Mouse (Mus musculus): ENCODE data around the gene Mospd2. TPM values are rescaled to one million over a fixed set of nuclear protein-coding genes. Genes with fewer than 3 reads are reported as not detected.

Mospd2 gene
- 17.2 and 17.4 TPM in 2 replicates for polyA plus RNA-seq (2014; fragmentation: Nextera tagmentation; extraction: Ambion mirVana)

- H3K4me2 ChIP-seq (ENCODE audit: low read depth): peak within 1 kb of the TSS; percentile 42
- DNase-seq (ENCODE audit: low spot score) (peak; percentile 83), ATAC-seq (ENCODE audit: insufficient read depth, low FRiP score, low TSS enrichment) (peak; percentile 99)
- H3K9me3 ChIP-seq (ENCODE audit: control insufficient read depth, low read length): no peaks in the 10 kb centered on the region
- no peaks in the 10 kb centered on the region; the same call in 1 of the 2 replicates for H3K4me1 ChIP-seq (ENCODE audit: control insufficient read depth, insufficient read depth, low read length)
- peak within 1 kb of the TSS; percentile 55 for H3K9ac ChIP-seq (ENCODE audit: low read length)
- H3K4me3 ChIP-seq (ENCODE audit: low read depth, low read length): peak within 1 kb of the TSS; percentile 52
- no peak within 1 kb of the TSS for H3K27ac ChIP-seq (ENCODE audit: low read depth, low read length)
- H3K36me3 ChIP-seq (ENCODE audit: control insufficient read depth, insufficient read depth, low read length): no peaks in the 10 kb centered on the region
- no peaks in the 10 kb centered on the region for H3K27me3 ChIP-seq (ENCODE audit: control insufficient read depth, insufficient read depth, low read length)
- WGBS: 17% methylated on average over 22 of the region's 26 CpGs
These were observed at the start of gene Mospd2, which contains the start of gene Fancb for GRCm38 (mm10) chrX:164980193-164980775. Gene Mospd2, minus strand, starts transcription at chrX:164980375. Gene Fancb, plus strand, starts transcription at chrX:164980592.

GRCm38 (mm10) chrX:165004779-165005324, 24.7 kb upstream of the Mospd2 start, which contains the start of gene Gm17604:
Gene Gm17604, minus strand, starts transcription at chrX:165004829.
- H3K4me3 ChIP-seq (ENCODE audit: low read depth, low read length): no peak within 1 kb of the TSS
- H3K27me3 ChIP-seq (ENCODE audit: control insufficient read depth, insufficient read depth, low read length): no peaks in the 10 kb centered on the region
- DNase-seq (ENCODE audit: low spot score): no peak
- no peak within 1 kb of the TSS for H3K4me2 ChIP-seq (ENCODE audit: low read depth)
- no peaks in the 10 kb centered on the region for H3K9me3 ChIP-seq (ENCODE audit: control insufficient read depth, low read length)
- no peaks in the 10 kb centered on the region for H3K36me3 ChIP-seq (ENCODE audit: control insufficient read depth, insufficient read depth, low read length)
- no peaks in the 10 kb centered on the region for H3K4me1 ChIP-seq (ENCODE audit: control insufficient read depth, insufficient read depth, low read length)
- H3K27ac ChIP-seq (ENCODE audit: low read depth, low read length): no peak within 1 kb of the TSS
- no peak for ATAC-seq (ENCODE audit: insufficient read depth, low FRiP score, low TSS enrichment)
- H3K9ac ChIP-seq (ENCODE audit: low read length): no peak within 1 kb of the TSS

- Histone ChIP-seq H3K9ac (ENCODE audit: low read length) (no peak overlapping the region), H3K4me1 (ENCODE audit: control insufficient read depth, insufficient read depth, low read length) (no peaks in the 10 kb centered on the region), H3K36me3 (ENCODE audit: control insufficient read depth, insufficient read depth, low read length) (no peaks in the 10 kb centered on the region), H3K27ac (ENCODE audit: low read depth, low read length) (no peak overlapping the region), H3K9me3 (ENCODE audit: control insufficient read depth, low read length) (no peaks in the 10 kb centered on the region), H3K27me3 (ENCODE audit: control insufficient read depth, insufficient read depth, low read length) (no peaks in the 10 kb centered on the region), H3K4me3 (ENCODE audit: low read depth, low read length) (no peak overlapping the region), H3K4me2 (ENCODE audit: low read depth) (no peak overlapping the region)
- 37% methylated on average over 4 of the region's 4 CpGs for WGBS
- DNase-seq (ENCODE audit: low spot score) (no peak), ATAC-seq (ENCODE audit: insufficient read depth, low FRiP score, low TSS enrichment) (no peak)
These were observed 23.0 kb upstream of the Mospd2 start for GRCm38 (mm10) chrX:165003141-165003540.

DNA sequence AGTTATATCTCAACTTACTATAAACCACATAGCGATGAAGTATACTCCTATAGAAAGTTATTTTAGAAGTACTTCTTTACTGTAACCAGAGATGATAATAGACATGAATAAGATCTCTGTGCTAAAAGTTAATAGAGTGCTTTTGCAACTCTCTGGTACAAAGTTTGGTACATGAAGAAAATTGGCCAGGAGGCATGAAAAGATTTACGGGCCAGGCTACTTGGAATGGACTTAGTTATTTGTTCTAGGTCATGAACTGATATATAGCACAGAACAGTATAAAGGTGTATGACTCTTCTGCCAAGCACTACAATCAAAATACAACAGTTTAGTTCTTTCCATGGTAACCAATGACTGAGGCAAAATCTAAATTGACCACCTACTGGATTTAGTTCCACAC, 1.3 kb downstream of the Mospd2 start:
- 95% methylated on average over 2 of the region's 2 CpGs for WGBS

GRCm38 (mm10) chrX:164971206-164971605, 9.0 kb downstream of the Mospd2 start:
- WGBS: 93% methylated on average over 3 of the region's 3 CpGs
- no peak overlapping the region for H3K4me2 ChIP-seq (ENCODE audit: low read depth)
- no peak overlapping the region for H3K27ac ChIP-seq (ENCODE audit: low read depth, low read length)
- ATAC-seq (ENCODE audit: insufficient read depth, low FRiP score, low TSS enrichment) (no peak), DNase-seq (ENCODE audit: low spot score) (no peak)
- no peaks in the 10 kb centered on the region for H3K4me1 ChIP-seq (ENCODE audit: control insufficient read depth, insufficient read depth, low read length)
- H3K9ac ChIP-seq (ENCODE audit: low read length): no peak overlapping the region
- no peaks in the 10 kb centered on the region for H3K36me3 ChIP-seq (ENCODE audit: control insufficient read depth, insufficient read depth, low read length)
- no peaks in the 10 kb centered on the region for H3K27me3 ChIP-seq (ENCODE audit: control insufficient read depth, insufficient read depth, low read length)
- H3K4me3 ChIP-seq (ENCODE audit: low read depth, low read length): no peak overlapping the region
- H3K9me3 ChIP-seq (ENCODE audit: control insufficient read depth, low read length): no peaks in the 10 kb centered on the region

More for the DNA sequence above, 1.3 kb downstream of the Mospd2 start:
- ATAC-seq (ENCODE audit: insufficient read depth, low FRiP score, low TSS enrichment) (no peak), DNase-seq (ENCODE audit: low spot score) (no peak)
- Histone ChIP-seq H3K9me3 (ENCODE audit: control insufficient read depth, low read length) (no peaks in the 10 kb centered on the region), H3K4me2 (ENCODE audit: low read depth) (peak overlapping the region; percentile 38; the same call in 1 of the 2 replicates), H3K36me3 (ENCODE audit: control insufficient read depth, insufficient read depth, low read length) (no peaks in the 10 kb centered on the region), H3K4me1 (ENCODE audit: control insufficient read depth, insufficient read depth, low read length) (no peaks in the 10 kb centered on the region; the same call in 1 of the 2 replicates), H3K27me3 (ENCODE audit: control insufficient read depth, insufficient read depth, low read length) (no peaks in the 10 kb centered on the region), H3K9ac (ENCODE audit: low read length) (no peak overlapping the region), H3K4me3 (ENCODE audit: low read depth, low read length) (no peak overlapping the region), H3K27ac (ENCODE audit: low read depth, low read length) (no peak overlapping the region)

DNA sequence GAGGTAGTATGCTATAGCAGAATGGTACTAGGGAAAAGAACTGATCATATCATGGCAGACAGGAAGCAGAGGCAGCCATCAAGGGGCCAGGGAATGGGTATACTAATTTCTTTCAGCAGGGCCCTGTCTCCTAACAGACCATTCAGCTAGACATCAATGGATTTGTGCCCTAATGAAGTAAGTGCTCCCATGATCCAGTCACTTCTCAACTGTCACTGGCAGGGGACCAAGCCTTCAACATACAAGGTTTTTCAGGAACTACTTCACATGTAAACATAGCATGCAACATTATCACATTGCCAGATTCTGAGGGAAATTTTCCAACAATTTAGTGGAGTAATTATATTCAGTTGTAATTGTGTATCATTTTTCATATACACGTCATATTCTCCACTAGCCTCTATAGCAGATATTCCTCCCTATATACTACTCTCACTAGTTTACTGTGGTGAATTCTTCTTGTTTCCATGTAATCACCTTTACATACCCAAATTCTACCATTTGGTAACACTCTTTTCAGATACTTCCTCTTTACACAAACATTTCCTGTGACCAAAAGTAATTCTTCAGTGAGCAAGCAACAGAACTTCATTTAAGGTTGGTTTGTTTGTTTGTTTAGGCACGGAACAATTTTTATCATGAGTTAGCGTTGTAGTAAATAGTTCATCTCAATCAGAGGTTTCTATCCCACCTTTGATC, 14.3 kb downstream of the Mospd2 start:
- no peak for DNase-seq (ENCODE audit: low spot score)
- ATAC-seq (ENCODE audit: insufficient read depth, low FRiP score, low TSS enrichment): no peak
- WGBS: 92% methylated on average over 3 of the region's 3 CpGs
- no peaks in the 10 kb centered on the region for H3K4me1 ChIP-seq (ENCODE audit: control insufficient read depth, insufficient read depth, low read length)
- H3K27me3 ChIP-seq (ENCODE audit: control insufficient read depth, insufficient read depth, low read length): no peaks in the 10 kb centered on the region
- no peak overlapping the region for H3K27ac ChIP-seq (ENCODE audit: low read depth, low read length)
- H3K4me3 ChIP-seq (ENCODE audit: low read depth, low read length): no peak overlapping the region
- no peak overlapping the region for H3K4me2 ChIP-seq (ENCODE audit: low read depth)
- no peak overlapping the region for H3K9ac ChIP-seq (ENCODE audit: low read length)
- no peaks in the 10 kb centered on the region for H3K36me3 ChIP-seq (ENCODE audit: control insufficient read depth, insufficient read depth, low read length)
- no peaks in the 10 kb centered on the region for H3K9me3 ChIP-seq (ENCODE audit: control insufficient read depth, low read length)

DNA sequence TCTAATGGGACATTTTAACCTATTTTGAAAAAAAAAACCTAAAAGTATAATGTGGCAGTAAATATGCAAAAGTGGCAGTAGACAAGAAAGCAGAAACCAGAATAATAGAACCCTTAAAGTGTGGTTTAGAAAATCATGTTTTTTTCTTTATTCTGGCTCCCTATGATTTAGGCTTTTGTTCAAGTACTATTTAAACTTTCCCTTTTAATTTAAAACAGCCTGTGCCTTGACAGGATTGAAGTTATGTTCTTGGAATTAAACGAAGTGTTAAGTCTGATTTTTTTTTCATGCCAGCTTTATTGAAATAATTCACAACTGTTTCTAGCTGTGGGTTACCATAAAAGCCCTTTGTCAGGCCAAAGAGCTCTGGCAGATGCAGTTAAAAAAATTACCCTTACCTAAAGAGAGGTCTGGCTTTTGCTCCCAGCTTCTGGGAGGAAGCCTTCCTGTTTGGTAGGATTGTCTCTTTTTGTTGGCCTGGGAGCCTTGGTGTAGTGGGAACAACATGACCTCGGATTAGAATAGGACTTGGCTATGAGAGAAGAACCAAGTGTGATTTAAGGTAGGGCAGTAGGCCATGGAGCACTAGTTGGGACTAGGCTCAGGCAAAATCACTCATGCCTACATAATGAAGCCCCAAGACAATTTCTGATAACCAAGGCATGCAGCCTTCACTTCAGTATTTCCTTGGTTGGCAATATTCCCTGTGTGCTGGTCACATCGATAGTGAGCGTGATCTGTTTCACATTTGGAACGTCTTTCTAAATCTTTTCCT, 27.4 kb downstream of the Mospd2 start:
- ATAC-seq (ENCODE audit: insufficient read depth, low FRiP score, low TSS enrichment) (no peak), DNase-seq (ENCODE audit: low spot score) (no peak)
- Histone ChIP-seq H3K27ac (ENCODE audit: low read depth, low read length) (no peak overlapping the region), H3K36me3 (ENCODE audit: control insufficient read depth, insufficient read depth, low read length) (no peaks in the 10 kb centered on the region), H3K4me1 (ENCODE audit: control insufficient read depth, insufficient read depth, low read length) (no peaks in the 10 kb centered on the region), H3K27me3 (ENCODE audit: control insufficient read depth, insufficient read depth, low read length) (no peaks in the 10 kb centered on the region), H3K9ac (ENCODE audit: low read length) (no peak overlapping the region), H3K9me3 (ENCODE audit: control insufficient read depth, low read length) (no peaks in the 10 kb centered on the region), H3K4me2 (ENCODE audit: low read depth) (no peak overlapping the region), H3K4me3 (ENCODE audit: low read depth, low read length) (no peak overlapping the region)
- 73% methylated on average over 5 of the region's 5 CpGs for WGBS

DNA sequence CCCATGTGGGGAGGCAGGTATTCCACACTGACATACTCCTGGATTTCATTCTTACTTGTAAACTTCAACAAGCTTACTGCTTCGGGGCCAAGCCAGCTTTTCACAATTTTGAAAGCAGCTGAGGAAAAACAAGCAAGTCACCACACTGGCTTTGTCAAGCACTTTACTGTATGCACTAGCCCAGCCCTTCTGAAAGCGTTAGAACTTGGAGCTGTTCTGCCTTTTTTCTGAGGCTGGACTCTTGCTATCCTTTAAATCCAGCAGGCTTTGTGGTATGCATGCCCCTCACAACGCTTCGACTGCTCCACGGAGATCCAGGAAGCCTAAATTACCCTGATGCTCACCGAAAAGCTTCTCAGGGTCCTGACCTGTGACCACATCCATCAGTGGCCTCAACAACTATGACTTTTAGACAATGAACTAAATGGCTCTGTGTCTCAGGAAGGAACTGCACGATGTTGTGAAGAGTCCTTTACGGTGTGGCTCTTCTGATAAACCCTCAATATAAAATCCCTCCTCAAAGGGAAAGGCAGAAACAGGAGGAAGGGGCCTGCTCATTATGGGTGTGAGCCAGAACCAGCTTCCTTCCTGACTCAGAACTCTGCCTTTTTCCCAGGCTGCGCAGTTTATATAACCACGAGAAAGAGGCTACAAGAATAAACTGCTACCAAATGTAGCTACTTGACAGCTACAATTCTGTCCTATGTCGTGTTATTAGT, 28.2 kb downstream of the Mospd2 start:
- no peak for ATAC-seq (ENCODE audit: insufficient read depth, low FRiP score, low TSS enrichment)
- Histone ChIP-seq H3K4me3 (ENCODE audit: low read depth, low read length) (no peak overlapping the region), H3K9ac (ENCODE audit: low read length) (no peak overlapping the region), H3K27me3 (ENCODE audit: control insufficient read depth, insufficient read depth, low read length) (no peaks in the 10 kb centered on the region), H3K27ac (ENCODE audit: low read depth, low read length) (no peak overlapping the region), H3K4me1 (ENCODE audit: control insufficient read depth, insufficient read depth, low read length) (no peaks in the 10 kb centered on the region), H3K4me2 (ENCODE audit: low read depth) (no peak overlapping the region), H3K9me3 (ENCODE audit: control insufficient read depth, low read length) (no peaks in the 10 kb centered on the region), H3K36me3 (ENCODE audit: control insufficient read depth, insufficient read depth, low read length) (no peaks in the 10 kb centered on the region)
- no peak for DNase-seq (ENCODE audit: low spot score)
- 51% methylated on average over 11 of the region's 11 CpGs for whole genome bisulfite sequencing
